Mouse (Mus musculus) cerebellum, adult 11 months (tissue): ENCODE results near the gene Ahcyl2.

Experiments used
- DNase-seq: peaks from one replicate; pipeline ENCODE4 v3.0.0; 2022

Gene Ahcyl2

GRCm38 (mm10) chr6:29853900-29854390 is 86.1 kb downstream of the Ahcyl2 start:
- peak; percentile 16 for DNase-seq

GRCm38 (mm10) chr6:29858619-29859018 is 90.8 kb downstream of the Ahcyl2 start:
- no peak for DNase-seq

GRCm38 (mm10) chr6:29859344-29859743 is 91.5 kb downstream of the Ahcyl2 start:
- DNase-seq, result no peak

GRCm38 (mm10) chr6:29860238-29860637 is 92.4 kb downstream of the Ahcyl2 start:
- no peak for DNase-seq

- DNase-seq, result no peak
These were observed 97.1 kb downstream of the Ahcyl2 start for GRCm38 (mm10) chr6:29864926-29865325.

- no peak for DNase-seq
These were observed 99.3 kb downstream of the Ahcyl2 start for GRCm38 (mm10) chr6:29866935-29867724.

GRCm38 (mm10) chr6:29868341-29868895 is 100.6 kb downstream of the Ahcyl2 start:
- DNase-seq, result no peak

- DNase-seq, result no peak
These were observed 105.8 kb downstream of the Ahcyl2 start for GRCm38 (mm10) chr6:29873654-29874053.

GRCm38 (mm10) chr6:29875576-29875975 is 107.8 kb downstream of the Ahcyl2 start:
- DNase-seq, result no peak

GRCm38 (mm10) chr6:29876782-29877181 is 109.0 kb downstream of the Ahcyl2 start:
- DNase-seq, result no peak

- DNase-seq, result no peak
These were observed 111.8 kb downstream of the Ahcyl2 start for GRCm38 (mm10) chr6:29879579-29879978.

GRCm38 (mm10) chr6:29880796-29881195 is 113.0 kb downstream of the Ahcyl2 start:
- DNase-seq, result no peak

GRCm38 (mm10) chr6:29881936-29882335 is 114.1 kb downstream of the Ahcyl2 start:
- no peak for DNase-seq

- DNase-seq, result no peak
These were observed 115.1 kb downstream of the Ahcyl2 start for GRCm38 (mm10) chr6:29882870-29883269.

GRCm38 (mm10) chr6:29891151-29891550 is 123.3 kb downstream of the Ahcyl2 start:
- no peak for DNase-seq

- no peak for DNase-seq
These were observed 129.2 kb downstream of the Ahcyl2 start for GRCm38 (mm10) chr6:29896976-29897375.

GRCm38 (mm10) chr6:29901450-29901849 is 133.6 kb downstream of the Ahcyl2 start:
- no peak for DNase-seq

GRCm38 (mm10) chr6:29902256-29902655 is 134.4 kb downstream of the Ahcyl2 start:
- DNase-seq, result no peak

GRCm38 (mm10) chr6:29903343-29903914 is 135.6 kb downstream of the Ahcyl2 start:
- DNase-seq, result no peak

GRCm38 (mm10) chr6:29904281-29904680 is 136.5 kb downstream of the Ahcyl2 start:
- DNase-seq, result no peak

- DNase-seq, result no peak
These were observed 142.8 kb downstream of the Ahcyl2 start for GRCm38 (mm10) chr6:29910631-29911030.

- no peak for DNase-seq
These were observed 145.9 kb downstream of the Ahcyl2 start for GRCm38 (mm10) chr6:29913673-29914072.

GRCm38 (mm10) chr6:29914136-29914535 is 146.3 kb downstream of the Ahcyl2 start:
- DNase-seq, result no peak

- peak; percentile 15 for DNase-seq
These were observed 148.0 kb downstream of the Ahcyl2 start for GRCm38 (mm10) chr6:29915836-29916235.
